Mouse (Mus musculus): ENCODE results near the gene Muc3.
"Not testable (repeated sequence)": the region's sequence is repeated elsewhere in the genome, so short reads cannot be mapped to it uniquely, and the experiment has no call there.

Muc3 gene

DNA sequence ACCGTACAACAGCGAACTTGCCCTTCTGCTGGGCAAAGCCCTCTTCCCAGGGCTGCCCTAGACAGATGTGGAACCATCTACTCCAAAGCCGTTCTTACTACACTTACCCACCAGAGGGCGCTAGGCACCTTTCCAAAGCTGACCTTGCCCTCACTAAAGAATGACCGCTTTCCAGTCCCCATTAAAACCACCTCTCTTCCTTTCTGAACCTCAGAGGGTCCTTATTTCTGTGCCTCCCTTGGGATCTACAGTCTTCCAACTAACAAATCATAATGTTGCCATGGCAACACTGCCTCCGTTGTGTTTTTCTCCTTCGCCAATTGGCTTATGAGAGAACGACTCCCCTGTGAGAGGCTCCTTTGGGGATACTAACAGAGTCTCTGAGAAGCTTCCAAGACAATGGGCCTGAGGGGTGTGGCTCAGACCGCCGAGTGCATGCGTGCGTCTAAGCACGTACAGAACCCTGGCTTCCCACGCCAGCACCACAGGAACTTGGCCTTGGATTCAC lies 26.4 kb downstream of the Muc3 start:
- DNase-seq (ENCODE audit: extremely low spot score, low spot score): peak; percentile 76

DNA sequence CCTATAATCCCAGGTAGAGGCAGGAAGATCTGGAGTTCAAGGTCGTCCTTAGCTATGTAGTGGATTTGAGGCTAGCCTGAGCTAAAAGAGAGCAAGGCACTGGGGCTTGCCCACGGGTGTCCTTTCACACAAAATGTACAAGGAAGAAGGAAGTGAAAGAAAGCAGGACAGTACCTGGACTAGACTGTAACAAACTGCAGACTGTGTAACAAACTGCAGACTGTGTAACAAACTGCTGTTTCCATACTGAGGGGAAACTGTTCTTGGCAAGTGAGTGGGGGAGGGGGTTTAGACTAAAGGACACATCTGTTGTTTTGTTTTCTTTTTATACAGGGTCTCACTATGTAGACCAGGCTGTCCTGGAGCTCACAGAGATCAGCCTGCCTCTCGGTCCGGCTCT lies 27.8 kb downstream of the Muc3 start:
- DNase-seq (ENCODE audit: extremely low spot score, low spot score): no peak

DNA sequence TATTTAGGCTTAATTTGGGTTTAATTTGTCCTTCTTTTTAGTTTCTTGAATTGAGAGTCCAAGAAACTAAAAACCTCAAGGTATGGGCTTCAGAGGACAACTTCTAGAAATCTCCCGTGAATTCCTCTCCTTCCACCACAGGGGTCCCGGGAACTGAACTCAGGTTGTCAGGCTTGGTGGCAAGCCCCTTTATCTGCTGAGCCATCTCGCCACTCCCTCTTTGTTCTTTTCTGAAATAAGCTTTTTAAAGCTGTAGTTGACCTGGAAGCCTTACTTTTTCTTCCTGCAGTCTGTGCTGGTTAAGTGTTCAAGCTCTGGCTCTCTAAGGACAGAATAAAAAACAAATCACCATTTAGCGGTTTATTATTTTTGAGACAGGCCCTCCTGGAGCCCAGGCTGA lies 30.2 kb downstream of the Muc3 start:
- no peak for DNase-seq (ENCODE audit: extremely low spot score, low spot score)

DNA sequence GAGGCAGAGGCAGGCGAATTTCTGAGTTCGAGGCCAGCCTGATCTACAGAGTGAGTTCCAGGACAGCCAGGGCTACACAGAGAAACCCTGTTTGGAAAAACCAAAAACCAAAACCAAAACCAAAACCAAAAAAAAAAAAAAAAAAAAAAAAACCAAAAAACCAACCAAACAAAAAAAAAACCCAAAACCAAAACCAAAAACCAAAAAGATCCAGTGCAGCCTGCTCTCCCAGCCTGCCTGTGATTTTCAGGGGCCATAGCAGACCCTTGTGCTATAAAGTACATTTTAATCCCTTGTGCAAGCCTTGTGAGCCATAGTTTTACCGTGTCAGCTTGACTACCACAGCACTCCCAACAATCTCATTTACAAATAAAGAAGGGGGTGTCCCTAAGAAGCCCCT lies 31.1 kb downstream of the Muc3 start:
- DNase-seq (ENCODE audit: extremely low spot score, low spot score): not testable (repeated sequence)

DNA sequence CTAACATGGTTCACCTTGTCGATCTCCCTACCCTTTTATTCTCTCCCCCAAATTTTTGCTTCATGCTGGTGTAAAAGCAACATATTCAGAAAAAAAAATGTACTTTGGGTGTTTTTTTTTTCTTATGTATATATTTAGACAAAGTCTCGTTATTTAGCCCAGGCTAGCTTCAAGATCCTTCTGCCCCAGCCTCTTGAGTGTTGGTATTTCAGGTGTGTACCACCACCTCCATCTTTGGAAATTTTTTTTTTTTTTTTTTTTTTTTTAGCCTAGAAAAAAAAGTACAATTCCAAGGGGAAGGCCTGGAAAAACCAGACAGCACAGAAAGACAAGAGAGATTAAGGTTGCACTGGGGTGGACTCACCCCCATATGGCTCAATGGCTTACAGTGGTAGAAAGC lies 32.1 kb downstream of the Muc3 start:
- no peak for DNase-seq (ENCODE audit: extremely low spot score, low spot score)

DNA sequence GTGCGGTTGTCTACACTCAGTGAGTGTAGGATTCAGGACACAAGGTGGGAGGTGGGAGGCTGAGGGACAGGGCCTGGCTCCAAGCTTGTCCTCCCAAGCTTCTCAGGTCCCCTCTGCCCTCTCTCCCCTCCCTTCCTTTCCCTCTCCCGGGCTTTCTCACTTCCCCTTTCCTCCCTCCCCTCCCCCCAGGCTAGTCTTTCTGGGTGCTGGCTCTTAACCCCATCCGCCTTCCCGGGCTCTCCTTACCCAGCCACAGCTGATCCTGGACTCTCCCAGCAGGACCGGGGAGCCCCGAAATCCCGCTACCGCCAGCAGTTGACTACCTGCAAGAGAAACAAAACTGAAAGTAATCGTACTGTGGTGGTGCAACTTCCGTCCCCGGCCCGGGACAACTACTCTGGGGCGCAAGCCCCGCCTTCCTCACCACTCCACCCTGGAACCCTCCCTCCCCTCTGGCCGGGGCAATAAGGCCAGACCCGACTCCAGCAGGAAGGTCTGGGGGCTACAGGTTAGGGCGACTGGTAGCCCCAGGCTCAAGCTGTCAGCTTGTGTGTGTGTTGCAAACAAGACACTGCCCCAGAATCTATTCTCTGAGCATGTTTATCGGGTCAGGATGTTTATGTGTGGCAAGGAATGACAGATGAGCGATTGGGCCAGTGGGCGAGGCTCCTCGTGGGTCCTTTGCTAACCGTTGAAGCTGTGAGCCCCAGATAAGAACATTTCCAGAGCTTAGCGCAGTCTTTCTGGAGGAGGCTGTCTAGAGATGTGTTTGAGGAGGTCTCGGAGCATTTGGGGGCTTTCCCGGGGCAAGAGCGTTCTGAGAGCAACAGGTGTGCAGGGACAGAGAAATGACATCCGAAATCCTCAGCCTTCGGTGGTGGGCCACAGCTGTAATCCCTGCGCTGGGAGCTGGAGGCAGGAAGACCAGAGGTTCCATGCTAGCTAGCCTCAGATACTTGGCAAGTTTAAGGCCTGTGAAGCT lies 33.0 kb downstream of the Muc3 start, which contains the start of gene Trim56:
Gene Trim56 (minus strand): TSS at position 344 of the 982 bp plus-strand sequence.
- DNase-seq (ENCODE audit: extremely low spot score, low spot score): peak; percentile 72

DNA sequence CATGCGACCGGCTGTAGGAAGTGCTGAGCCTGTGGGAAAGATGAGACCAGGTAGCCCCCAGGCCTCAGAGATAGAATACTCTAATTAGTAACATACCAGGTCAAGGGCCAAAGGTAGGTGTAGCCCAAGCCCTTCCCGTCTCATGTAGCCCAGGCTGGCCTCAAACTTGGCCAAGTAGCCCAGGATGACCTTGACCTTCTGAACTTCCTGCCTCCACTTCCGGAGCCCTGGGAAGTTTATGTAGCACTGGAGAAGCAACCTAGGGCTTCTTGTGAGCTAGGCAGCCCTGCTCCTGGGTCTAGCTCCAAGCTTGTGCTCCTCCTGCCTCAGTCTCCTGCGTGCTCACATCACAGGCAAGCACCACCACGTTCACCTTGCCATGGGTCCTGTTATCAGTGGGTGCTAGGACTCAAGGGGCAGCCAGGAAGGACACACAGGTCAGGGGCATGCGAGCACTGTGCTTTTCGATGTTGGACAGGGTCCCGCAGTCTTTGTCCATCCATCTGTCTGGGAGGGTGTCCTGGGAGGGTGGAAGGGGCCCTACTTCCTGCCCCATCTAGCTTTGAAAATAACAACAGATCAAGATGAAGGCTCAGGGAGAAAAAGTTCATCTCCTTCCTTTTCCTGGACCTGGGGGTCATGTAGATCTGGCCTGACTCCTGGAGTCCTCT lies 34.1 kb downstream of the Muc3 start:
- no peak for DNase-seq (ENCODE audit: extremely low spot score, low spot score)

DNA sequence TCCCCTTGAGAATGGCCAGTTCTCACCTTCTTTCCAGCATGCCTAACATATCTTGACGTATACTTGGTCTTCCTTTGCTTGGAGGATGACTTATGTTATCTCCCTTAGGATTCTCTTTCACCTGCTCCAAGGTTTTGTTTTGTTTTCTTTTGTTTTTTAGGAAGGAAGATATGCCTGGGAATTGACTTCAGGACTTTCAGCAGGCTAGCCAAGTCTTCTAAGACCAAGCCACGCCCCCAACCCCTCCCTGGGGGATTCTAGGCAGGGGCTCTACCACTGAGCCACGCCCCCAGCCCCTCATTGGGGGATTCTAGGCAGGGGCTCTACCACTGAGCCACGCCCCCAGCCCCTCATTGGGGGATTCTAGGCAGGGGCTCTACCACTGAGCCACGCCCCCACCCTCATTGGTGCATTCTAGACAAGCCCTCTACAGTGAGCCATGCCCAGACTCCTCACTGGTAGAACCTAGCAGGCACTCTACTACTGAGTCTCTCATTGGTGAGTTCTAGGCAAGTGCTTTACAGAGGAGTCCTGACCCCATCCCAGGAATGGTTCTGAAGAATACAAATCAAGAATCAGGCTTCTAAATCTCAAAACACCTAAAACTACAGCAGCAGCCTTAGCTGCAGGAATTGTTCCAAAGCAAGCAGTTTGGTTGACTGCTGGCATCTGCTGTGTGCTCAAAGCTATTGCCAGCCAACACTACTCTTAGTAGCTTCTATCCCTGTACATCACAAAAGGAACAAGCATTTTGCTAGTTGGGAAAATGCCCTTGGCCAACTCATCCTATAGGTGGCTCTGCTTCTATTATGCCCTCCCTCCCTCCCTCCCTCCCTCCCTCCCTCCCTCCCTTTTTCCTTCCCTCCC lies 37.3 kb downstream of the Muc3 start:
- DNase-seq (ENCODE audit: extremely low spot score, low spot score): no peak

DNA sequence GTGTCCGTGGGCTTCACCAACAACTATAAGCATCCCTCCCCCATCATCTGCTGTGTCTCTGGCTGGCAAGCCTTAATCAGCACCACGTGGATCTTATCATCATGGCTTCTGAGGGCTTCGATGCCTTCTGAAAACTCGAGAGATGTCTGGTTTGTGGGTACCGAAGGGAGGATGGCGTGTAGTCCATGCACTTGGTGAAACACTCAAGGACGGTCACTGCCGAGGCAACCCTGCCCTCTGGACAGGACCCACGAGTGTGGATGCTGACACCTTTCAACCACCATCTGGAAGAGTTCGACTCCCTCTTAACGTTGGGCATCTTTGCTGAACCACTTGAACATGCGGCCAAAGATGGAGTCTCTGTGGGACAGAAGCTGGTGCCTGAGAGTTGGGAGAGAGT lies 38.3 kb downstream of the Muc3 start:
- no peak for DNase-seq (ENCODE audit: extremely low spot score, low spot score)

DNA sequence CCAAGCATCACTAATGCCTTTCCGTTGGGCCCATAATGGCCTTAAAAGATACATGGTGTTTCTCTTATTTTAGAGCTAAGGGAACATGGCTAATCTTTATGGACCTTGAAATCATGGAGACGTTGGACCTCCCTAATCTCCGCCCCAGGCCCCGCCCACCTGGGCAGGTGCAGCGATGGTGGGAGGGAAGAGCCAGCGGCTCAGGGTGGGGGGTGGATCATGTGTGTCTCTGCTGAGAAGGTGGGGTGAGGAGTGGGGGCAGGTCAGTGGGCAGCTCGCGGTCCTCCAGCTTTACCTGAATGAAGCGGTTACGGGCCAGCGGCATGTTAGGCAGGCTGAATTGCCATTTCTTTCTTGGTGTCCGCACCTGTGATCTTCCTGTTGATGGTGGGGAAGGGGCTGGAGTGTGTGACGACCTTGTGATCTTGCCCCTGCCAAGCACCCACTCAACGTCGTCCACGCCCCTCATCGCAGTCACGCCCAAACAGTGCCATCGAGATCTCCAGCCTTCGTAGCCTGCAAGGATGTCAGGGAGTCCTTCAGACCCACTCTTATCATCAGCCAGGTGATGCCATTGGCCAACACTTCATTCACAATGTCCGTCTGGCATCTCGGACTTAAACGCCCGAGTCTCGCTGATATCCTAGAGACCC lies 39.1 kb downstream of the Muc3 start:
- DNase-seq (ENCODE audit: extremely low spot score, low spot score): no peak

DNA sequence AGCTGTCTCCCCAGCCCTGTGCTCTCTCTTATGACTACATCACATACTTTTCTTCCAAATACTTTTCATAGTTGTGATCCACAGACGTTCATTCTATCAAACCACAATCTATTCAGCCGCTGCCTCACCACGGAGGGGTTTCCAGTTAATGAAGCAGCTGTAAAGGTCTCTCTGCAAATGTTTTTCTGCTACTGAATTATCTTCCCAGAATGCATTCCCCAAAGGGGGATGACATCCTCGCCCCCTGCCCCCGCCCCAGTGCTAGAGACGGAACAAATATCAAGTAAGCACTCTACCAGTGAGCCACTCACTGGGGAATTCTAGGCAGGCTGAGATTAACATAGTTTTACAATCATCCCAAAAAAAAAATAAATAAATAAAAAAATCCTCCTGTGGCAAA lies 41.0 kb downstream of the Muc3 start:
- DNase-seq (ENCODE audit: extremely low spot score, low spot score): no peak

DNA sequence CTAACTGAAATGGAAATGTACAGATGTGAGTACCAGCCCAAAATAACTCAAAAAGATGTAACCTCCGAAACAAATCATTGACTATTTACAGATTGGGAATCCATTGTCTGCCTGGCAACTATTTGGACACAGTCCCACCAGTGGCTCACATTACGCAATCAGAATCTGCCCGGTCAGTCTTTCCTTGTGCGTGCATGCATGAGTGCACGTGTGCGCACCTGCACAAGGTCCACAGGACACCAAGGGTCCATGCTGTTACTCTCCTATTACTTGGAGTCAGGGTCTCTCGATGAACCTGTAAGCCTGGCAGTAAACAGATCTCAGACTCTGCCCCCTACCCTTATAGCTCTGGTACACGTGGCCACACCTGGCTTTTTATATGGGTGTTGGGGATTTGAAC lies 41.5 kb downstream of the Muc3 start:
- DNase-seq (ENCODE audit: extremely low spot score, low spot score): no peak

DNA sequence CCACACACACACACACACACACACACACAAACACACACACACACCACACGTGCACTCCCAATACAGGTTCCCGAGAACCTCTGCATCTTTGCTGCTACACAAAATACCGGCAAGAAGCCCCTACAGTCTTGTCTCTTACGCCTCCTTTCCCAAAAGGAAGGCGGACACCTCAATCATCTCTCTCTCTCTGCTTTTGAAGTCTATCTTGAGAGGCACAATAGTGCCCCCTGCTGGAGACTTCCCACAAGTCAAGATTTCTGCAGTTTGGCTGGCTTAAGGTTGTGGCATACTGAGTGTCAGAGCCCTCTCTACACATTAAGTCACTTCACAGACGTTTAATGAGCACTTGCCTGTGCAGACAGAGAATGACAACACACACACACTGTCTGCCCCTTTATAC lies 42.1 kb downstream of the Muc3 start:
- peak; percentile 85 for DNase-seq (ENCODE audit: extremely low spot score, low spot score)

DNA sequence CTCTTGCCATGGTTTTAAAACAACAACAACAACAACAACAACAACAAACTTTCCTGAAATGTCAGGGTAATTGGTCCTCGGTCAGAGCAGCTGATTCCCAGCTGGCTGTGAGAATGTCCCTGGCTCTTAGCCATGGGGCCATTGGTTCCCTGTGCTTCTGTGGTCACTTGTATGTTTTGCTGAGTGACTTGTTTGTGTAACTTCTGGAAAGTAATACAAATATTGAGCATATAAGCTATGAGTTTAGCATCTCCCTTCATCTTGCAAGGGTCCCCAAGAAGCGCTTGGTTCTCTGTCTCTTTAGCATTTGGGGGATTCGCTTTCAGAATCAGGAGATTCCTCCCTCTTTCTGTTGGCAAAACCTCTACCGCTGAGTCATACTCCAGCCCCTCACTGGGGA lies 42.7 kb downstream of the Muc3 start:
- DNase-seq (ENCODE audit: extremely low spot score, low spot score): no peak

DNA sequence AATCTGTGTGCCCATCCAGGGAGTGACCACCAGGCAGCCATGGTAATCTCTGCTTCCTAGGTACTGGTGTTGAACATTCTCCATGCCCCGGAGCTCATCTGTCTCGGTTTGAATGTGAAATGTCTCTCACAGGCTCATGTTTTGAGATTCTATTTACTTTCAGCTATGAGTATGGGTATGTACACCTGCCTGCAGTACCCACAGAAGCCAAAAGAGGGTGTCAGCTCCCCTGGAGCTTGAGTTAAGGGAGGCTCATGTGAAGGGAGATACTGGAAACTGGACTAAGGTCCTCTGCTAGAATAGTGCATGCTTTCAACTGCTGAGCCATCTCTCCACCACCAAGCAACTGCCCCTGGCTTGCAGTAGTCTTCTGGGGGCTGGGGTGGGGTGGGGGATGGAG lies 45.2 kb downstream of the Muc3 start:
- no peak for DNase-seq (ENCODE audit: extremely low spot score, low spot score)

DNA sequence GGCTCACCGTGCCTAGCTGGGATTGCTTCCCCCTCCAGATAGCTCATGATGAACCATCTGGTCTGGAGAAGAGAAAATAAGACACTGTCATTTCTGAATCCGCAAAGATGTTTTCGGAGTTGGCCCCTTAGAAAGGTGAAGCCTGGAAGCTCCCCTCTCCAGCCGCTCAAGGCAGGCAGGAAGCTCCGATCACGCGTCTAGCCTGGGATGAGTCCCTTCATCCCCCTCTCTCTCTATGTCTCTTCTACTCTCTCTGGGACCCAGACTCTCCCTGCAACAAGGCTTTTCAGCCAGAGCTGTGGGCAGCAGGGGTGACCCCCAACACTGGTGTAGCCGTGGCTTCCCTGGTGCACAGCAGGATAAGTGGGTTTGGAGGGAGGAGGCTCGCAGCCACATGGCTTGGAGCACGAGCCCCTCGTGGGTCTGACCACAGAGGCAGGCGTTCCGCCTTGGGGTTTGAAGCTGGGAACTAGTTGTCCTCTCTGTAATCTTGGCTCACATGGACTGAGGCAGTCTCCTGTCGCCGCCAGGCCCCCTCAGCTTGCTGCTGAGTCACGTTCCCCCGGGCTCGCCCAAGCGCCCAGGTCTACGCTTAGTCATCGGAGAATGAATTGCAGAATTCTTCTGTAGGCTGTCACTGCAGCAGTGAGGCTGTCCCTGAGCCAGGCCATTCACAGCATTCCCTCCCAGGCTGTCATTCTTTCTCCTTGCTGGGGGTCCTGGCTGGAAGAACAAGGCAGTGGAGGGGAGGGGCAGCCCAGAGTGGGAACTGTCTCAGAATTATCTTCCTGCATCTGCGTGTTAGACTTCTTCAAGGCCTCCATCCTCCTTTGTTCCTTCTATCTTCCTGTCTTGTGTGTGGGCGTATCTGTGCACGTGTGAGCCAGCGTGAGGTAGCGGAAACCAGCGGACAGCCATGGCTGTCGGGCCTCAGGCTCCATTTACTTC lies 46.3 kb downstream of the Muc3 start:
- no peak for DNase-seq (ENCODE audit: extremely low spot score, low spot score)

DNA sequence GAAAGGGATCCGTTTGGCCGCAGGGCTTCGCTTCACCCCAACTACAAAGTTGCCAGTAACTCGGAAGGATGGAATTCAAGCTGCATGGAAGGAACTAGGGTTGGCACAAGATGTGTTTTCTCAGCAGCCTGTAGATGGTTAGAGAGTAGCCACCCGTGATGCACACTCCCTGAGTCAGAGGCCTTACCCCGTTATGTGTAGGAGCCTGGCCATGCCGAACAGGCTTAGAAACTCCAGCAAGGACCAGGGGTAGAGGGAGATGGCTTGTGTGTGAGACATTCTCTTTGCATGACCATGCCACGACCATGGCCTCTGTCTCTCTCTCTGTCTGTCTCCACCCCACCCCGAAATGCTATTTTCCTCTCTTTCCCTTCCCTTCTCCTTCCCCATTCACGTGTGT lies 47.0 kb downstream of the Muc3 start:
- DNase-seq (ENCODE audit: extremely low spot score, low spot score): no peak

DNA sequence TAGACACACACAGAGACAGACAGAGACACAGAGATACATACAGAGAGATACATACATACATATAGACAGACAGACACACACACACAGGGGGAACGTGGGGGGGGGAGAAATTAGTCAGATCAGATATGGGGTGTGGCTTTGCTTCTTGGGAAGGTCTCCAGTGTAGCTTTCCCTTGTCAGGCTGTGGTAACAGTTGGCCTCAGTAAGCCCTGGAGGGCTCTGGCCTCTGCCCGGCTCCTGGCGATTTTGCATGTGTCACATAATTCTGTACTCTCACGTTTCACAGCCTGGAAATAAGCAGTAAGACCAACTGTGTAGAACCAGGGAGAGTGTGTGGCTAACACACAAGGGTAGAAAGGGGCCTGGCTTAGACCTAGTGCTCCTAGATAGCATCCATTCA lies 48.5 kb downstream of the Muc3 start:
- DNase-seq (ENCODE audit: extremely low spot score, low spot score): no peak

DNA sequence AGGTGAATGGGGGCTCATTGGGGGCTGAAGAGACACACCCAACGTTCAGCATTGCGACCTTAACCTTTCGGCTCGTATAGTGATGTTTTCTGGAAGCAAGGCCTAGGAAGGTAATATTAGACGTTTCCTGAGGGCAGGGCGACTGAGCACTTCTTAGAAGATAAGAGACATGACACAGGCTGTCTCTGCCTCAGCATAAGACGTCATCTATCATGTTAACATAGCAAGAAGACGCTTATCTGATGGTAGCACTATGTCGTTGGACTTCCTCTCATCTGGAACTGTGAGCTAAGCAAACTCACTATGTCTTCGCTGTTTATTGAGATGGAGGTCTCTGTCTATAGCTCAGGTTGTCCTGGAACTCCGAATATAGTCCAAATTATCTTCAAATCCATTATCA lies 50.7 kb downstream of the Muc3 start:
- no peak for DNase-seq (ENCODE audit: extremely low spot score, low spot score)

DNA sequence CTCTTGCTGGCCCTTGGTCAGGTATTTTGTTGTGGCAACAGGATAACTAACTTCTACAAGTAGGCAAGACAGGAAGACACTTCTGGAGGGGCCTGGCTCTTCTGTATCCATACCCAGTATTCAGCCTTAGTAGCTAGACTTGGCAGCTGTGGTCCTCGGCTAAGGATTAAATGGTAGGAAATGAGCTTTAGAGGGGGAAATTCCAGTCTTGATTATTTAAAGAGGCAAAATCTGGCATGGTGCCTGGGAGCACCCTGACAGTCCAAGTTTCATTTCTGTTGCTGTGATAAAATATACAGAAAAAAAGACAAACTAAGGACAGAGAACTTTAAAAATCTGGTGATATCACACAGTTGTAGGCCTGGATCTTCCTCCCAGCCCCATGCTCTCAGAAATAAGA lies 53.1 kb downstream of the Muc3 start:
- no peak for DNase-seq (ENCODE audit: extremely low spot score, low spot score)

All from neural tube, embryonic 10.5 days (tissue).